Mouse (Mus musculus) cerebellum, adult 9-10 months (tissue): ENCODE results near the gene Vezf1.

Source experiments
- DNase-seq: peaks from one replicate; pipeline ENCODE4 v3.0.0; 2022

Gene Vezf1

DNA sequence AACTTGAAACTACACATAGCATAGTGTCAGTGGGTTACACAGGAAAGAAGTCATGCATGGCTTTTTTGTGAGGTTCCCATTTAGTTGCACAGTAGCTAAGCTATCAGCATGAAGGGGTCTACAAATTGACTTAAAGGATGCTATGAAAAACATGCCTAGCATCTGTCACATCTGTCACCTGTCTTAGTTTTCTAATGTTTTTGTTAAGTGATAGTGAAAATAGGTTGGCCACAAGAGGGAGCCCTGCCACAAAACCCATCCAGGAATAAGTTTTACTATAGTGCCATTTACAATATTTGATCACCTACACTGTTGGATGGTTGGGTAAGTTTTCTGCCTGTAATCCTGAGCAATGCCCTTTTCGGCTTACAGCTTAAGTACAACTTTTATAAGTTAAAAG is 13.5 kb upstream of the Vezf1 start:
- DNase-seq = no peak

DNA sequence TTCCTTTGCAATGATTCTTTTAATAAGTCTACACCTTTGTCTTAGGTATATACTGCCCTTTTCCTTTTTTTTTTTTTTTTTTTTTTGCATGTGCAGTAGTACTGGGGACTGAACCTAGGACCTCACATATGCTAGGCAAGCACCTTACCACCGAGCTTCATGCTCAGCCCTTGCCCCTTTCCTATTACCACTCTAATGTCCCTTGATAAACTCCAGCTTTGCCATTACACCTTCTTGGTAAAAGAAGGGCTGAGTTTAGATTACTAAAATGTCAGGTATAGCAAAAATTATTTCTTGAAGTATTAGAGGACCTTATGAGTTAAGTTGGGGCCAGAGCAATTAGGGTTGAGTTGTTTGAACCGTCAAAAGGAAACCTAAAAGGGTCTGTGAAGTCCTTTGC is 12.3 kb upstream of the Vezf1 start:
- no peak for DNase-seq

DNA sequence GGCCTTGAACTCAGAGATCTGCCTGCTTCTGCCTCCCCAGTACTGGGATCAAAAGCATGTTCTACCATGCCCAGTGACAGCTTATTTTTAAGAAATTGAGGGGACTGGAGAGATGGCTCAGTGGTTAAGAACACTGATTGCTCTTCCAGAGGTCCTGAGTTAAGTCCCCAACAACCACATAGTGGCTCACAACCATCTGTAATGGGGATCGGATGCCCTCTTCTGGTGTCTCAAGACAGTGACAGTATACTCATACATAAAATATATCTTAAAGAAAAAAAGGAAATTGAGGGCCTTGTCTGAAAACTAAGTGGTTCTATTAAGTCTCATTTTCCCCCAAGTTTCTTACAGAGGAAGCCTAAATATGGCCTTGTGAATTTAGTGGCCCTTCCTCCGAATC is 10.3 kb upstream of the Vezf1 start:
- no peak for DNase-seq

DNA sequence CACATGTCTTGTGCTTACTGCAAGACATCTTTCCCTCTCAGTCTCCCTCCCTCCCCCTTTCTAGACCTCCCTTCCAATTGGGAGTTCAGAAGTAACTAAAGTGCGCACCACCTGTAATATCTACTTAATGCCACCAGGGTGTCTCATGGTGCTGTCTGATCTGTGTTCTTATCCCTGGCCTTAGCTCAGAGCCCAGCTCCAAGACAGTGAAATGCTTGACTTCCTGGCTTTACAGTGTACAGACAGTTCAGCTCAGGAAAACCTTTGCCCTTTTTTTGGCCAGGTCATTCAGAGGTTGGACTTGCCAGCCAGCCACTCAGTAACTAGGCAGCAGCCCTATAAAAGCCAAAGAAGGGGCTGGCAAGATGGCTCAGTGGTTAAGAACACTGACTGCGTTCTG is 8.9 kb upstream of the Vezf1 start:
- DNase-seq = peak; percentile 74

DNA sequence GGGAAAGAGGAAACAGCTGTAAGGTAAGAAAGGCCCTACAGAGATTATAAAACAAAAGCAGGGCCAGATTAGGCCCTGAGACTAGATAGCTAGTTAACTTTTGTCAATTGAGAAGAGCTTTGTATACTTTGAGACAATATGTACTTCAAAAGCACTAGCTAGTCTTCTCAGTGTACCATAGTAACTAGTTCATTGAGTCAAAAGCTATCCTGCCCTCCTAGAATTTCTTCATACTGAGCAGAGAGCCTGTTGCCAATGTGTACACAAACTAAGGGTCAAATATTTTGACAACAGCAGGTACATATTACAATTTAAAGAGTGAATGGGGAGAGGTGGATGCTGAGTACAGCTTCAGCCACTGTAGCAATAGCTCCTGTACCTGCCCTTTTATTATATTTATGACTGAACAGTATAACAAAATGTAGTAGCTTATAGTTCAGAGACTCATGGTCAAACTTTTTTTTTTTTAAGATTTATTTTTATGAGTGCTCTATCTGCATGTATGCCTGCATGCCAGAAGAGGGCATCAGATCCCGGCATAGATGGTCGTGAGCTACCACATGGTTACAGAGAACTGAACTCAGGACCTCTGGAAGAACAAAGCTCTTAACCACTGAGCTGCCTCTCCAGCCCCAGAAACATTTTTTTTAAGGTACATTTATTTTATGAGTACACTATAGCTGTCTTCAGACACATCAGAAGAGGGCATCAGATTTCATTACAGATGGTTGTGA is 6.0 kb upstream of the Vezf1 start:
- DNase-seq = no peak

DNA sequence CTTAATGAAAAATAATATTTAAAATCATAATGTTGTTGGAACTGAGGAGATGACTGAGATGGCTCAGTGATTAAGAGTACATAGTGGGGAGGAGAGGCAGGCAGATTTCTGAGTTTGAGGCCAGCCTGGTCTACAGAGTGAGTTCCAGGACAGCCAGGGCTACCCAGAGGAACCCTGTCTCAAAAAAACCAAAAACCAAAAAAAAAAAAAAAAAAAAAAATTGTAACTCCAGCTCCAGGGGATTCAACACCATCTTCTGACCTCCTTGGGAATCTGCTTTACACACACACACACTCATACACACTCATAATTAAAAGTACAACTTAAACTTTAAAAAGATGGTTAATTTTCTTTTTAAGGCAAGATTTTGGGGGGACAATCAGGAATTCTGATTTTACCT is 2.3 kb upstream of the Vezf1 start:
- no peak for DNase-seq

DNA sequence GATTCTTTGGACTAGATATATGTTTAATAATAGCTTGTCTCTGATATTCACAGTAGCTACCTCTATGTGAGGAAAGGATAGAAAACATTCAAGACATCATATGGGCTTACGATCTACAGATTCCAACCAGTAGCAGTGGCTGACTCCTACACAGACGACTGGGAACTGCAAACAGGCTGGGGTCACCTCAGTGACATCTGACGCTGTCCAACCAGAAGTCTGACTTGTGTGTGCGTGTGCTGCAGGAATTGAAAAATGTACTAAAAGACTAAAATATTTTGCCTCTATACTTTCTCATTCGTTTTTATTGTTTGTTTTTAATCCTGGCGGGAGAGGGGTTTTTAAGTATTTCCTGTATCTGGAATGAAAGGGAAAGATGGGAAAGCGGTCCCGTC is 891 bp upstream of the Vezf1 start:
- DNase-seq = no peak

DNA sequence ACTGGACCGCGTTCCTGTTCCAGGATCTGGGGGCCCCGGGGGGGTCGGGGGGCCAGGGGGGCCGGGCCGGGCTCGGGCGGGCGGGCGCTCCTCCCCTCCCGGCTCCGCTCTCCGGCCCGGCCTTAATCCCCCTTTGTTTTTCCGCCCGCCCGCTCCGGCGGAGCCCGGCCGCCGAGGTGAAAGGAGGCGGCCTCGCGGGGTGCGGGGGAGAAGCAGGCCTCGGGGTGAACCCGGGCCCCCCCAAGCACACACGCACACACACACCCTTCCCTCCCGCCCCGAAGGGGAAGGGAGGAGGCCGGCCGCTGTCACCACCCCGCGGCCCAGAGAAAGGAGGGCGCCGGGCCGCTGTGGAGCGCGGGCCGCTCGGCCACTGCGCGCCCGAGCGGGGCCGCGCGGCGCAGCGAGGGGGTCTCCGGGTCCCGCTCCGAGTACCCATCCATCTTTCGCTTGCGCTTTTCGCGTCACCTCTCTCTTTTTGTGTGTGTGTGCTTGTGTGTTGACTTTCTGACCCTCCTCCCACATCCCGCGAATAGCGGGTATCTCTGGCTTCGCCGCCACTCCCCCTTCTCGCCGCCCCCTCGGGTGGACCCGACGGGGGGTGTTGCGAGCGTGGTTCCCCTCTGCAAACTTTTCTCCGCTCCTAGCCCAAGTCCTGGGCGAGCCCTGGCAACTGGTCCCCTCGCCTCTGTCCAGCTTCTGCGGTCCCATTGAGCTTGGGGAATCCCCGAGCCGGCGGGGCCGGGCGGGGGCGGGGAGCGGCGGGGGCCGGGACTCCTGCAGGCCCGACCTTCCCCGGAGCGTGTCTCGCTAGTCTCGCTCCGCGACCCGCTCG is 549 bp downstream of the Vezf1 start:
- peak; percentile 62 for DNase-seq

DNA sequence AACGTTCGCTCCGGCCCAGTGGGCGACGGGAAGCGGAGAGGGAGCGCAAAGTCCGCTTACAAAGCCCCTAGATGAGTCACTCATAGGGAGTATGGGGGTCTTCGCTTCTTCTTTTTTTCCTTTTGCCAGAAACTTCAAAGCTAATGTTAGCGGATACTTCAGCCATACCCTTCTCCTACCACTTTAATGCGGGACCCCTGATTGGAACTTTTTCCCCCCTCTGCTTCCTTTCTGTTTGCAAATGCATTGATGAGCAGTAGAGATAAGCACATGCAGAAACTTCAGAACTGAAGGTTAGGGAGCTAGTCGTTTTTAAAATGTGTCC is 1.1 kb downstream of the Vezf1 start:
- DNase-seq = no peak

DNA sequence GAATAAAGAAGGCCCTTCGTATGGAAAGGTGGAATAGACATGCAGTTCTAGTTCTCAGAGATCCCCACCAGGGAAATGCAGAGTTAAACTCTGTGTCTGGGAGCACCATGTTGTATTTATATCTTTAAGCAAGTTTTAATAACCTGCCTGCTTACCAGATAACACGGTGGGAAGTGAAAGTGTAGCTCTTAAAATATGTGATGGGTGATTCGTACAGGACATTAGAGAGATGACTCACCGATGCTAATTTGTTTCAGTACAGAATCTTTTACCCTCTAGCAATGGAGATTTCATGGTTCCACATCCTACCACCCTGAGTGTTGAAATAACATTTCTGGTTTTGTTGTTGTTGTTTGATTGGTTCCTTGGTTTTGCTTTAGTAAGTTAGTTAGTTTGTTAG is 2.3 kb downstream of the Vezf1 start:
- no peak for DNase-seq

DNA sequence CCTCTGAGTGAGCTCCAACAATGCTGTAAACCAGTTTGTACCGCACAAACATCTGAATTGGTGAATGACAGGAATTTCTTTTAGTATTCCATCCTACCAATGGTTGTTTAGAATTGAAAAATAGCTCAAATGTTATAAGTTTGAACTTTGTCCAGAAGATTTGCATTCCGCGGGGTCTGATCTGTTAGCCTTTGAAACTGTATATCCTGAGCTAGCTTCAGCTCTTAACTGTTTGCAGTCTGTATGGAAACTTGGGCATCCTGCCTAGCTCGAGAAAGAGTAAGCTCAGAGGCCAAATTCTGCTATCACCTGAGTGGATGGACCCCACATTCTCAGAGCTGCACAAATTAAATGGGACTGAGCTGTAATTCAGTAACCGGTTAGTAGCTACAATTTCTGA is 3.0 kb downstream of the Vezf1 start:
- no peak for DNase-seq

DNA sequence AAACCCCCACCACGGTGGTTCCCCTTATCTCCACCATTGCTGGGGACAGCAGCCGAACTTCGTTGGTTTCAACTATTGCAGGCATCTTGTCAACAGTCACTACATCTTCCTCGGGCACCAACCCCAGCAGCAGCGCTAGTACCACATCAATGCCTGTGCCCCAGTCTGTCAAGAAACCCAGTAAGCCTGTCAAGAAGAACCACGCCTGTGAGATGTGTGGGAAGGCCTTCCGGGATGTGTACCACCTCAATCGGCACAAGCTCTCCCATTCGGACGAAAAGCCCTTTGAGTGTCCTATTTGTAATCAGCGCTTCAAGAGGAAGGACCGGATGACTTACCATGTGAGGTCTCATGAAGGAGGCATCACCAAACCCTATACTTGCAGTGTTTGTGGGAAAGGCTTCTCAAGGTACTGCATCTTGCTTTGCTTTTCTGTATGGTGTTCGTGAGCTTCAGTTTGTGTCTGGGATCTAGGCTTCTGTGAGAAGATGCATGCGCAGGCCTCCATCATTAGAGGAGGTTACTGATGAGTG is 5.3 kb downstream of the Vezf1 start:
- DNase-seq = no peak

DNA sequence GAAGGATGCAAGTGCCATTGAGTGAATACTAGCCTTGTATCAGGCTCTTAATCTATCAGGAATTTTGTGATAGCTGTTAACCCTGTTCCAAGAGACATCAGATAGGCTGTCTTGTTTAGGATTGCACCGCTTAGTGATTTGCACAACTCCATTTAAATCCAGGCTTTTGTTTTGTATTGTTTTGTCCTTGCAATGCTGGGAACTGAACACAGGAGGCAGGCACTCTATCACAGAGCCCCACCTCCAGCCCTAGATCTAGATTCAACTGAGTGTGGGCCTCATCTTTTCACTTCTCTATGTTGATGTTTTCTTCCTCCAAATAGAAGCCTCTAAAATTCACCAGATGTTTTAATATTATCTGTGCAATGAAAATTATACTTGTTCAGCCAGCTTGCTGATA is 7.6 kb downstream of the Vezf1 start:
- no peak for DNase-seq

DNA sequence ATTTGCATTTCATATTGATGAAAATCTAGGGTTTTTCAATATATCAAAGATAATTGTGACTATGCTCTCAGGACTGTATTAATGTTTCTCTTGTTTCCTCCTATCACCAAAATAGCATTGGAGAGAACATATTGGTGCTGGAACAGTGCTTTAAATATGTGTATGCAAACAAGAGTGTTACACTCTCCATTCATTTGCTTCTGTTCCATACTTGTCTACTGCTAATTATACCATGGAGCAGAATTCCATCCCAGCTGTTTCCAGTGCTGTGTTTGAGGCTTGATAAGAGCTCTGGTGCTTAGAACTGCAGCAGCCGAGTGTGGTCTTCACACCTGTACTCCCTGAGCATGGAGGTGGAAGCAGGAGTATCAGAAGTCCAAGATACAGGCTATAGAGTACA is 8.3 kb downstream of the Vezf1 start:
- no peak for DNase-seq

DNA sequence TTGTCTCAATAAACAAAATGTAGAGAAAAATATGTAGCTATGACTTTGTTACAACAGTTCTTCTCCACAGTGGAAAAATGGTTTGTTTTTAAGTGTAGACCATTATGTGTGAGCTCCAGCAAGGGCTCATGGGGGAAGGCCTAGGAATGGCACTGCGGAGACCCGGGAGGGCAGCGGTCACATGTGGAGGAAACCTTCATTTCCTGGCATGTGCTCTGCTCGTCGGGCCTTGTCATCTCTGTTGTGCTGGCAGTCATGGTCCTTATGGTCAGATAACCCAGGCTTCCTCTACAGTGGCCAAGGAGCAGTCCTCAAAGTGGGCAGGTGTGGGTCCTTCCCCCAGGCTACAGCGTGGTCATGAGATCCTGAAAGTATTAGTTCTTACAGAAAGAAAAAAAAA is 15.6 kb downstream of the Vezf1 start:
- DNase-seq = no peak

DNA sequence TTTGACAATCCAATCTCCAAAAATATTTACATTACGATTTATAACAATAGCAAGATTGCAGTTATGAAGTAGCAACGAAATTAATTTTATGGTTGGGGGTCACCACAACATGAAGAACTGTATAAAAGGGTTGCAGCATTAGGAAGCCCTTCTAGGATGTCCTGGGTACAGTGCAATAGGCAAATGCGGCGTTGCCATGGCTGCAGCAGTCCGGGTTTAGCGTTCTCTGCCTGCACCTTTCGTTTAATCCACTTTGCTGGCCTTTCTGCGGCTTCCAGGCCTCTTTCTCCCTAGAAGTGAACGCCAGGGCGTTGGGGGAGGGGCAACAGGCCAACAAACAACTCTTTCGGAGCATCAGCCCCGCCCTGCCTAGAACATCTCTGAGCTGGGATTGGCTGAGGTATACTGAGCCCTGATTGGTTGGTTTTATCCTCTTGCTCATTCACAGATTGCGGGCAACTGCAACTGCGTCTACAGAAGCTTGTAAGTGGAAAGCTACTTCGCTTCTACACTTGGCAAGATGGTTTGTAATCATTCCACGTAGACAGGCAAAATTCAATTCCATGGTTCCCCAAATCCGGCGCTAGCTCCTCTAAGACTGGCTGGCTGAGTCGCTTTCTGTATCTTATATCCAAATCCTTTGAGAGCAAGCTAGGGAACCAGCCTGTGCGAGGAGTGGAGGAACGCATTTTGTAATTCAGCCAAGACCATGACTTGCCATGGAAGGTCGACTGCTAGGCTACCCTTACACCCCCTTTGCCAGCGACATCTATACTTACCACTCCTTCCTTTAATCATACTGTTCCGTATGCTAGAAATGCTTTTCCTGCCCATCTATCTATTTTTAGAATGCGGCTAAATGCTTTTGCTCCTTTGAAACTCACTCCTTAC is 18.9 kb downstream of the Vezf1 start:
- peak; percentile 97 for DNase-seq

DNA sequence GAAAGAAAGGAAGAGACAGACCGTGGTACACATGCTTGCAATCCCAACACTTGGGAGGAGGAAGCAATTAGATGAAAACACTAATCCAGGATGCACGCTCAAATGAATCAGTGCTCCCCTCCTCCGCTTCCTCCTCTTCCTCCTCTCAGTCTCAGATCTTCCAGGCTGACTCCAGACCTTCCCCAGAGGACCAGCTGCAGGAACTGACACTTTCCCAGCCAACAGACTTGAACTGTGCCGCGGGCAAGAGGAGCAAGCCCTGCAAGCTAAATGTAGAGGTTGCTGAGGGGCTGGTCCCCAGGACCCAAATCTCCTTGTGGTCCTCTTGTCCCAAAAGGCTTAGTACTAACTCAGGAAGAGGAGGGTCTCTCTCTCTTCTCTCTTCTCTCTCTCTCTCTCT is 21.1 kb downstream of the Vezf1 start:
- no peak for DNase-seq

DNA sequence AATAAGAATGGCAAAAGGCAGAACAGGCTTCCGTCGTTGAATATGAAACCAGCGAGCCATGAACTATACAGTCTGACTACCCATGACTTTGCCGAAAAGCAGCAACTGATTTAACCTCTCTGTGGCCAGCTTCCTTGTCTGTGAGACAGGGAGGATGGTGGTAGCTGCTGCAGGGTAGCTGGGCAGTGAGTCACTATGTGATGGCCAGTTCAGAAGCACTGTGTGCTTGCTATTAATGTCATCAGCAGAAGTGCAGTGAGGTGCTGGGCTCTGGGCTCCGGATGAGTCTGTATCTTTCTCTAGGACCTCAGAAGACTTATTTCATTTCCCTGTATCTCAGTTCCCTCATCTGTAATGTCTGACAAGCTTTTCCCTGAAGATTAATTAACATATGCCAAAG is 22.2 kb downstream of the Vezf1 start:
- DNase-seq = no peak

DNA sequence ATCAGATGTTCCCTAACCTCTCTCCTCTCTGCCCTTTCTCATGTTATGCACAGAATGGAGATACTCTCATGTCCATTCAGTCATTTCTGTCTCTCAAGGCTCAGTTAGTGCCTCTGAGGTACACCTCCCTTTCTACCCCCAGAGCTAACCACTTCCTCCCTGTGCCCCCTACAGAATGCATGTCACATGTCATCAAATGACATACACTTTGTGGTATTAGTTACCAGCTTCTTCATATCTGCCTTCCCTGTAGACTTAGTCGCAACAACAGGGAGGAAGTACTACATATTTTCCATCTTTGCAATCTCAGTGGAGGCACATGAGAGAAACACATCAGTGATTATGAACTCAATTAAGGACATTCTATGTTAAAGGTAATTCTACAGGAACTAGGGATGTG is 23.9 kb downstream of the Vezf1 start:
- DNase-seq = no peak

DNA sequence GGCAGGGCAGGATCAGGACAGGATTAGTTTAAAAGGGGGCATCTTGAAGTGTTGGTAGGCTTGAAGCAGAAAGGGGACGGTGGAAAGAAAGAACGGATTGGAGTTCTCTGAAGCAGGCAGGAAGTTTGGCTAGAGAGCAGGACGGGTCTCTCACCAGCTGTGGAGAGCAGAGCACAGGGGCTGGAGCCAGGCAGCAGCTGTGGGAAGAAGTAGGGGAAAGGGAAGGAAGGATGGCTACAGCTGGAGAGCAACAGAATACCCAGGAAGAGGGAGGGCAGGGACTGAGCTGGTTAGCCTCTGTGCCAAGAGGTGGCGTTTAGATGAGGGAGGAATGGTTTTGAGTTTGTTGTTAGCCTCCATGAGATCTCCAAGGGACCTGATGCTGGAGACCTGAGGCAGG is 29.1 kb downstream of the Vezf1 start:
- DNase-seq = no peak

DNA sequence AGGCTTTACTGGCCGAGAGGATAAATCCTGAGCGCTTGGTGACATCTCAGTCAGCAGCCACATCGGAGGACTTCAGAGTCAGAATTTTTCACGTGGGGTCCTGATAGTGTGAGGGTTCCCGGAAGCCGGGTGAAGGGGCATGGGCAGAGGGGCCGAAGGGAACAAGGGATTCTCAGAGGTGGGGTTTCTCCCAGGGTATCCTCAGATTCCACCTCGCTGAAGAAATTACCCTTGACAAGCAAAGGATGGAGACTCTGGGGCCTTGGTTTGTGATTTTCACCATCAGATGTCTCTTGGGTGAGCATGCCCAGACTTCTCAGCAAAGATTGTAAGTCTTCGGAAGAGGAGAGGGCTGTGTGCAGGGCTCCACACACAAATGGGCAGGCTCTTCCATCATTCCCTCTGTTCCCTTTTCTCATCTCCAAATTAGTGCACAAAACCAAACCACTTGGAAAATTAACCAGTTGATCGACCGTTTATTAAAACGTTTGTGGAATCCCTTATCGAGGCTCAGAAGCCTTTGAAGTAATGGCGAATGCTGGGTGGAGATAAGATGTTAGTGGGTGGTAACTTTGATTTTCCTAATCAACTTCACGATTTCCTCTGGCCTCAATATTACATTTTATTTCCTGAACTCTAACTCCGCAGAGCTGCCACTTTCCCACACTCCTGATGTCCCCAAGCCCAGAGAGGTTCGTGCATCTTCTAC is 30.1 kb downstream of the Vezf1 start, which contains the start of gene Cuedc1:
TSS of gene Cuedc1 (plus strand) at position 38 of the 709 bp plus-strand sequence.
- DNase-seq = no peak

DNA sequence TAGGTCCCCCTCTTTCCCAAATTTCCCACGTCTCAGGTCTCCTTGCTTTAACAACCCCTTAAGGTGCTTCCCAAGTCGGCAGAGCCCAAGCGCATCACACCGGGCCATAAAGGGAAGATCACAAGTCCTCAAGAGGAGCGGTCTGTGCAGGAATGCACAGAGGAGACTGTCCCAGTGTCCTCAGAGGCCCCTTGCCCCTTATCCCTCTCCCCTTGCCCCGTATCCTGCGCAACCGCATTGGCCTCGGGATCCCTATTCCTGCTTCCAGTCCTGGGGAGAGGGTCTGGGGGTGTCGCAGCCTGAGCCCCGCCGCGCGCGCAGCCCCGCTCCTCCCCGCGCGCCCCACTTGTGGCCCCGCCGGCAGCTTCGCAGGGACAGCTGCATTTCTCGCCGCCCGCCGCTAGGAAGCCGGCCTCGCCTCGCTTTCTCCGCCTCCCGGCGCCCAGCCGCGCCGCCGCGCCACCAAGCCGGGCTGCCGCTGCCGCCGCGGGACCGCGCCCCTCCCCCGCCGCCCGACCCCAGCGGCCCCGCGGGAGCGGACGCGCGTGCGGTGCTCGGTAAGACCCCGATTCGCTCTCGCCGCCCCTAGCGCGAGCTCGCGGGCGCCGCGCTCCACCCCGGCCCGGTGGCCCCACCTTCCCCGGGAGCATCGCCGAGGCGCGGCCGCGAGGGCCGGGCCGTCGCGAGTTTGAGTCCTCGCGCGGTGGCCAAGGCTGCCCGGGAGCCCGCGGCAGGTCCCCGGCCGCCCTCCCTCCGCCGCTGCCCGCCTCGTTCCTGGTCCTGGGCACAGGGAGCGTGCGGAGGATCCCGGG is 30.9 kb downstream of the Vezf1 start:
- peak; percentile 74 for DNase-seq
